Mouse (Mus musculus) ES-Bruce4 (cell line): ENCODE results near the gene Wars. TPM values are rescaled to one million over a fixed set of nuclear protein-coding genes. Genes with fewer than 3 reads are reported as not detected.

Experiments used
- H3K27ac ChIP-seq: 2 replicates; pipeline ENCODE4 v1.5.1; 2012; ENCODE audit warnings: low read length, inconsistent platforms; ENCODE audit not compliant: insufficient read depth
- H3K27me3 ChIP-seq: 2 replicates; pipeline ENCODE4 v1.6.1; 2012; ENCODE audit warnings: mild to moderate bottlenecking, low read length, inconsistent platforms; ENCODE audit not compliant: control insufficient read depth, poor library complexity, insufficient read depth, severe bottlenecking
- H3K36me3 ChIP-seq: 2 replicates; pipeline ENCODE4 v1.6.1; 2012; ENCODE audit warnings: inconsistent platforms, mild to moderate bottlenecking, low read length, moderate library complexity; ENCODE audit not compliant: control insufficient read depth, poor library complexity, insufficient read depth, severe bottlenecking
- H3K4me1 ChIP-seq: one replicate; pipeline ENCODE4 v1.8.1; 2011; ENCODE audit warnings: low read length; ENCODE audit not compliant: control insufficient read depth, insufficient read depth
- H3K4me3 ChIP-seq: 2 replicates; pipeline ENCODE4 v1.5.1; 2011; ENCODE audit warnings: low read depth, mild to moderate bottlenecking, low read length
- H3K9ac ChIP-seq: 2 replicates; pipeline ENCODE4 v1.6.1; 2012; ENCODE audit warnings: low read depth, mild to moderate bottlenecking, inconsistent platforms; ENCODE audit not compliant: poor library complexity, severe bottlenecking
- H3K9me3 ChIP-seq: replicated peaks from 2 replicates; pipeline ENCODE4 v1.6.1; 2012; ENCODE audit warnings: mild to moderate bottlenecking, low read length, inconsistent platforms; ENCODE audit not compliant: control insufficient read depth, poor library complexity, insufficient read depth, severe bottlenecking
- CTCF ChIP-seq: IDR thresholded peaks from one replicate; pipeline ENCODE4 v1.8.1; 2011; ENCODE audit warnings: low read depth, low read length
- EP300 ChIP-seq: IDR thresholded peaks from 2 replicates; pipeline ENCODE4 v1.6.1; 2011; ENCODE audit warnings: low read depth, low read length; ENCODE audit not compliant: insufficient read depth
- POLR2A ChIP-seq: IDR thresholded peaks from one replicate; pipeline ENCODE4 v1.8.1; 2011; ENCODE audit warnings: low read length; ENCODE audit not compliant: insufficient read depth
- polyA plus RNA-seq: library from polyadenylated mRNA; stranded (reverse); fragments of >200 nt; gene quantifications from 2 replicates; pipeline ENCODE4 v1.2.4, GENCODE M21; 2011; ENCODE audit warnings: low read depth; ENCODE audit not compliant: missing spikeins, insufficient read depth, insufficient read length

The Wars gene
- polyA plus RNA-seq, 1 experiment = 68.0 TPM

DNA sequence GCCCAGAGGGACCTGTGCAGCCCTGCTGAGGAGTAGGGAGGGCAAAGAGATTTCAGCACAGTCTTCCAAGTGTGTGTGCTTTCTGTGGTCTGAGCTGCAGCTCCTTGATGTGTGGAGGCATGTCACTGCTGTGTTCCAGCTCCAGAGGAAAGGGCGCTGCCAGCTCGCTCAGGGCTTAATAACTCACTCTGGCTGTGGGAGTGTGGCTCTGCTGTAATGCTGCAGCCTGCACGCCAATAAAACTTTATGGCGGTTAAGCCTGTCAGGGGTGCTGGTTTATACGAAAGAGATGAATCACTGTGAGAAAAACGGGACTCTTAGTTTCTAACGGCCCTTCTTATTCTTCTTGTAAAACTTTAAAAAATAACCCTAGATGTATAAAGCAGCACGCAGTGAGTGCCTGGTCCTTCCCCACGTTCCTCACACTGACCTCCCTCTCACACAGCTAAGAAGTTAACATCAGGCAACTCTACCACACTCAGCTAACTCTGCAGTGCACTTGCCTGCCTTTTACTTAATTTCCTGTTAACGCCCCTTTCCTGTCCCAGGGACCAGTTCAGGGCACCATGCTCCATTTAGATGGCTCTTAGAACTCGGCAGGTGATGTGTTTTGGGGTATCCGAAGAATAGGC is 20.9 kb upstream of the Wars start:
- no peak overlapping the region for H3K4me3 ChIP-seq
- no peaks in the 10 kb centered on the region for H3K4me1 ChIP-seq
- no peaks in the 10 kb centered on the region for H3K9me3 ChIP-seq
- H3K27me3 ChIP-seq = no peaks in the 10 kb centered on the region
- no peak for TF ChIP-seq EP300
- no peak for TF ChIP-seq POLR2A
- TF ChIP-seq CTCF = no peak
- no peak overlapping the region for H3K9ac ChIP-seq
- H3K27ac ChIP-seq = no peak overlapping the region
- H3K36me3 ChIP-seq = no peaks in the 10 kb centered on the region

DNA sequence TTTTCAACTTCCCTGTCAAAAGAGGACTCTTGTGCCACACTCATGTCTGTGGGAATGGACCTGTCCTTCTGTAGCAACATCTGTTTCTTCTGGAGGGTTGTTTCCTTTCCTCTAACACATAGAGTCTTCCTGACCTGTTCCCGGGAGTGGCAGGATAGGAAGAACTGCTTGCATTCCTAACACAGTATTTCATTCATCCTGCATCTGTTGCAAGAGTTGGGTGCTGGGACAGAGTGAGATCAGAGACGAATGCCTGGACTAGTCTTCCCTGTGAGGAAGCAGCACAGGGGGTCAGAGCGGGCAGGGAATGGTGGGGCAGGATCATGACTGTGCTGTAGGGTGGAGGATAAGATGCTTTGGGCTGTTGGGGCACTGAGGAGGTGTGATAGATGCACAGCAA is 20.2 kb upstream of the Wars start:
- Histone ChIP-seq H3K9ac (no peak overlapping the region), H3K4me3 (no peak overlapping the region), H3K9me3 (no peaks in the 10 kb centered on the region), H3K27ac (no peak overlapping the region), H3K36me3 (no peaks in the 10 kb centered on the region), H3K27me3 (no peaks in the 10 kb centered on the region), H3K4me1 (no peaks in the 10 kb centered on the region)
- TF ChIP-seq CTCF = no peak
- no peak for TF ChIP-seq EP300
- no peak for TF ChIP-seq POLR2A

DNA sequence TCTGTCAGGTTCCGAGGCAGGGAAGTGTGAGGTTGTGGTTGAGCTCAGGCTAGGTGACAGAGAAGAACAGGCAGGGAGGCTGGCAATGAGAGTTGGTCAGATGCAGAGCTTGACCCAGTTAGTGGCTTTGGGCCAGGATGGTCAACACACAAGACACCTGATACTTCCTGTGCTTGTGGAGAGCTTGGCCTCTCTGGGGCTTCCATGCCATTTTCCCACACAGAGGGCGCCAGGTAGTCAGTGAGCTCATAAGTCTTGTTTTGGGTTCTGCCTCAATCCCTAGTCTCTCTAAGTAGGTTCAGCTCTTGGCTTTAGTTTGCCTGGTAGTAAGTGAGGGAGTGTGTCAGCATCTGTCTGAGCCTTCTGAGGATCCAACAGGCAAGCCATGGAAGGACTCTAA is 18.5 kb upstream of the Wars start:
- H3K4me3 ChIP-seq = no peak overlapping the region
- H3K9me3 ChIP-seq = no peaks in the 10 kb centered on the region
- TF ChIP-seq EP300 (no peak), CTCF (no peak), POLR2A (no peak)
- no peak overlapping the region for H3K27ac ChIP-seq
- H3K27me3 ChIP-seq = no peaks in the 10 kb centered on the region
- H3K4me1 ChIP-seq = no peaks in the 10 kb centered on the region
- no peaks in the 10 kb centered on the region for H3K36me3 ChIP-seq
- no peak overlapping the region for H3K9ac ChIP-seq

DNA sequence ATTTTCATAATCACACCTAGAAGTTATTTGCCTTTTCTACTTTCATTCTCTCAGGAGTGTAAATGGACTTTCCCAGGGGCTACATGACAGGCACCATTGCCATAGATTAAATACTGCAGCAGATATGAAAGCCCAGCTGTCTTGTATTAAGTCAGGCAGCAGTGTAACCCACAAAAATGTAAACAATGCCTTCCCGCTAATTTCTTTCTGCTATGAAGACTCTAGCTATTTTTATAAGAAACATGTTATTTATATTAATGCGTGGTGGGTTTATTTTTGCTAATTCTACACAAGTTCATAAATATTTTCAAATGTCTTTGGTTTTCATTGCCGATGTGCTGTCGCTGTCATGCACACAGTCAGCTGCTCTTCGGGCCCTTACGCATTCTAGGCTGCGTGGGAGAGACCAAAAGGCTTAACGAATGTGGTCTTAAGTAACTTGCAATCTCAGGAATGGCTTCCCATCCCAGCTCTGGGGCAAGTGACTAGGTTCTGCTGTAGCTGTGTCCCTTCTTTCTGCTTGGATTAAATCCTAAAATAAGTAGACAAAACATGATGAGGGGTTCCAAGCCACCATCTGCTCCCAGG is 16.0 kb upstream of the Wars start:
- no peak overlapping the region for H3K27ac ChIP-seq
- TF ChIP-seq POLR2A = no peak
- TF ChIP-seq EP300 = no peak
- no peak for TF ChIP-seq CTCF

DNA sequence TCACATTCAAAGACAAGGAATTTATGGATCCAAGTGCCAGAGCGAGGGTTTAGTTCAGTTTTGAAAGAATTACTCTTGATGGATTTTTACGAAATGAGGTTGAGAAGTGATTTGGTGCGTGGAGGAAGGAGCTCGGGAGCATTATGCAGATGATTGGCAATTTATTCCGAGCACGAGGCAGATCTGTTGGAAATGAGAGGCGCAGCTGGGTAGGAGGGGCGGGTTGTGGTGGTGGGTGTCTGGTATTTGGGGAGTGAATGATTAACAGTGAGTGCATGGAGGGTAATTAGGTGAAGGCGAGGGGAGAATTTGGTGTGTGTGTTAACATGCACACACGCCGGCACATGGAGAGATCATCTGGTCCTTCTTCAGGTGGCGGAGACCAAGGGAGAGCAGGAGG is 12.4 kb upstream of the Wars start:
- Histone ChIP-seq H3K9me3 (no peaks in the 10 kb centered on the region), H3K36me3 (no peaks in the 10 kb centered on the region), H3K9ac (no peak overlapping the region), H3K4me3 (no peak overlapping the region), H3K4me1 (no peaks in the 10 kb centered on the region), H3K27ac (no peak overlapping the region), H3K27me3 (no peaks in the 10 kb centered on the region)
- TF ChIP-seq CTCF = no peak
- no peak for TF ChIP-seq POLR2A
- no peak for TF ChIP-seq EP300

More for the DNA sequence above, 16.0 kb upstream of the Wars start:
- no peaks in the 10 kb centered on the region for H3K27me3 ChIP-seq
- no peak overlapping the region for H3K4me3 ChIP-seq
- H3K9ac ChIP-seq = no peak overlapping the region
- no peaks in the 10 kb centered on the region for H3K4me1 ChIP-seq
- no peaks in the 10 kb centered on the region for H3K36me3 ChIP-seq
- no peaks in the 10 kb centered on the region for H3K9me3 ChIP-seq

DNA sequence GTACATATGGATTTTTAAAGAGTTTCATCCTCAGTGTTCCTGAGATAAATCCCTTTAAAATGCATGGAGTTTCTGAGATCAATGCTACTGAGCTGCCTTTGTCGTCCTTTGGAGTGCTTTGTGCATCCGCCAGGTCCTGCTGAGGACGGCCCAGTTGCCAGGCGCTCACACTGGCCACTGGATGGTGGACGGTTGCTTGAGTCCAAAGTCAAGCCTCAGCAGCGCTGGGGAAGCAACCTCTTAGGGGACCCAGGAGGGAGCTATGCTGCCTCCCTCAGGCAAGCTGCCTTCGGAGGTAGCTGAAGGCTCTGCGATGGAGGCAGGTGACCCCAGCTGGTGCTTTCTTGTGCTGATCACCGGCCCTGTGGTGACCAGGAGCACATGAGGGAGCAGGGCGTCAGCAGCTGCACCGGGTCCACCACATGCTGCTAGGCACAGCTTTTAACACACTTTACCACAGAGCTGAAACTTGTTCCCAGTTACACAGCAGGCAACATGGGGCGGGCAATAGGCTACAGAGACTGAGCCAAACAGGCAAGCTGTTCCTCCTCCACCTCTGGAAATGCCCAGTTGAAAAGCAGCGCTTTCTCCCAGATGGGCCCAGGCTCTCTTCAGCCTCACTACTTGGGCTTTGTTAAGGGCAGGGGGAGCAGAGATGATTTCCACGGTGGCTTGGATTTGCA is 11.8 kb upstream of the Wars start:
- Histone ChIP-seq H3K9ac (no peak overlapping the region), H3K27ac (no peak overlapping the region), H3K4me3 (no peak overlapping the region), H3K9me3 (no peaks in the 10 kb centered on the region), H3K36me3 (no peaks in the 10 kb centered on the region), H3K27me3 (no peaks in the 10 kb centered on the region), H3K4me1 (no peaks in the 10 kb centered on the region)
- TF ChIP-seq CTCF (no peak), EP300 (no peak), POLR2A (no peak)
